Mouse (Mus musculus) bone marrow macrophage, adult 2 months (primary cell): ENCODE results near the gene Shc4. TPM values are rescaled to one million over a fixed set of nuclear protein-coding genes. Genes with fewer than 3 reads are reported as not detected.

Source experiments
- H3K27ac ChIP-seq: 2 replicates; pipeline ENCODE4 v1.5.1; 2012; ENCODE audit warnings: low read depth, low read length; ENCODE audit not compliant: insufficient read depth
- H3K4me1 ChIP-seq: 2 replicates; pipeline ENCODE4 v1.6.1; 2012; ENCODE audit warnings: low read length; ENCODE audit not compliant: control insufficient read depth, insufficient read depth
- H3K4me3 ChIP-seq: 2 replicates; pipeline ENCODE4 v1.5.1; 2012; ENCODE audit warnings: mild to moderate bottlenecking, low read length, moderate library complexity; ENCODE audit not compliant: insufficient read depth
- CTCF ChIP-seq: IDR thresholded peaks from 2 replicates; pipeline ENCODE4 v1.5.1; 2012; ENCODE audit warnings: low read depth, mild to moderate bottlenecking, low read length, moderate library complexity
- POLR2A ChIP-seq: IDR thresholded peaks from 2 replicates; pipeline ENCODE4 v1.6.1; 2012; ENCODE audit warnings: mild to moderate bottlenecking, low read depth, low read length, borderline replicate concordance
- polyA plus RNA-seq: library from polyadenylated mRNA; stranded (reverse); fragments of >200 nt; gene quantifications from 2 replicates; pipeline ENCODE4 v1.2.4, GENCODE M21; 2012; ENCODE audit not compliant: missing spikeins, insufficient read depth, insufficient read length

The Shc4 gene
- polyA plus RNA-seq, 1 experiment = 1.8 TPM

DNA sequence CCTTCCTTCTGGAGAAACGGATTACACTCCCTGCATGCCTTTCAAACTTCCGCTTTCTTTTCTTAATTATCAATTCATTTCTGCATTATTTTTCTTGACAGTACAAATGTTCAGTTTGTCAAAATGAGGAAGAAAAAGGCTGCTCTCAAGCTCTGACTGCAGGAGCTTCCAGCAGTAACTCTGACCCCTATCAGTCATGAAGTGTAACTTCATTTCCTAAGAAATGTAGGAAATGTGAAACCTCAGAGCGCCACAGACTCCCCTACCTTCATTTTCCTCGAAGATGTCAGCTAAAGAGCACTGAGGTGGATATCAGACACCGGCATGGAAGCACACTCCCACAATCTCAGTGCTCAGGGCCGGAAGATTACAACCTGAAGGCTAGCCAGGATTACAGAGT lies 129.9 kb downstream of the Shc4 start:
- Histone ChIP-seq H3K4me1 (peaks cover 21% of the 10 kb centered on the region), H3K4me3 (no peak overlapping the region), H3K27ac (no peak overlapping the region)
- no peak for TF ChIP-seq POLR2A
- no peak for TF ChIP-seq CTCF

GRCm38 (mm10) chr2:125591895-125592294 lies 132.1 kb downstream of the Shc4 start:
- Histone ChIP-seq H3K27ac (no peak overlapping the region), H3K4me1 (peaks cover 19% of the 10 kb centered on the region), H3K4me3 (no peak overlapping the region)
- TF ChIP-seq POLR2A (no peak), CTCF (no peak)

DNA sequence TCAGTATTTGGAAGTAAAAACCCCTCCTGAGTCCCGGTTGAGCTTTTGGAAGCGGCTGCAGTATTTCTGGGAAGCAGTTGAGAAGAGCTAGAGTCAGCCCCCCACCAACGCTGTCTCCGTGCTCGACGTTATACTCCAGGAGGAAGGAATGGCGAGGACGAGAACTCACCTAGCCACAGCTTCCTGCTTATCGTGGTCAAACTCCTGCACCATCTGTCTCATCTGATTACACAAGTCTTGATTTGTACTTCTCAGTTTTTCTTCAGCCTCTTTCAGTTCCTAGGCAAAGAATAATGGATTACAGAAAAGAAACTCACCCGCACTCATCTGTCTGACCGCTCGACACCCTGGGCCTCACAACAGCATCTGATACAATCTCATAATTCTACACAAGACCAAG lies 134.7 kb downstream of the Shc4 start:
- Histone ChIP-seq H3K4me1 (peaks cover 17% of the 10 kb centered on the region), H3K27ac (no peak overlapping the region), H3K4me3 (no peak overlapping the region)
- TF ChIP-seq CTCF (no peak), POLR2A (no peak)

DNA sequence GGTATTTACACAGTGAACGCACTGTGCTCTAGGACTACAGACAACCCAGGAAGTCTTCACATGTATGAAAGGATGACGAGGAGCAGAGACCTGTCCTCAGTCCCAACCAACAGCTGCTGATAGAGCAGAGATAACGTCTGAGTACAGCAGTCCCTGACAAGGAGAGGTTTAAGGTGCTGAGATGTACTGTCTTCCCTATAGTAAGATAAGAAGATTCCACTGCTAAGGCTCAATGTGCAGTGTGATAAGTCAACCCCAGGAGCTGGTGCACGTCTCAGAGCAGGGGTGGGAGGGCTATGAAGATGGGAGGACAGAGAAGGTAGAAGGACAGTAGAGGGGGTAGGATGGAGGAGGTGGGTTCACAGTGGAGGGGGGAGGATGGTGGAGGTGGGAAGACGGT lies 142.9 kb downstream of the Shc4 start:
- H3K27ac ChIP-seq = no peak overlapping the region
- no peak for TF ChIP-seq POLR2A
- no peak for TF ChIP-seq CTCF
- no peak overlapping the region for H3K4me3 ChIP-seq
- peaks cover 13% of the 10 kb centered on the region for H3K4me1 ChIP-seq

GRCm38 (mm10) chr2:125577670-125578069 lies 146.3 kb downstream of the Shc4 start:
- Histone ChIP-seq H3K4me3 (no peak overlapping the region), H3K27ac (no peak overlapping the region), H3K4me1 (peaks cover 16% of the 10 kb centered on the region)
- no peak for TF ChIP-seq POLR2A
- TF ChIP-seq CTCF = no peak

Other genes with a start within 250 kb of the Shc4 start
- not detected in 2 replicates for gene Gm9913, start 219.1 kb downstream of the Shc4 start, polyA plus RNA-seq
- 0.37 and 0.99 TPM in 2 replicates for gene Fbn1, start 216.2 kb downstream of the Shc4 start, polyA plus RNA-seq
- 5.8 and 6.4 TPM in 2 replicates for gene Cep152, start 99.0 kb downstream of the Shc4 start, polyA plus RNA-seq
- gene Eid1, start 51.1 kb downstream of the Shc4 start, polyA plus RNA-seq = 276 and 293 TPM in 2 replicates
- 57.0 and 59.0 TPM in 2 replicates for gene Secisbp2l, start 58.7 kb upstream of the Shc4 start, polyA plus RNA-seq
- 62.4 and 68.7 TPM in 2 replicates for gene Galk2, start 135.0 kb upstream of the Shc4 start, polyA plus RNA-seq
- 79.6 and 91.4 TPM in 2 replicates for gene Cops2, start 135.0 kb upstream of the Shc4 start, polyA plus RNA-seq